Mouse (Mus musculus): ENCODE measurements at regions not wholly inside any gene's neighbourhood (a gene's known extent, or its start where the extent isn't known, plus 50 kb on each side); places are given as distances from the start of the nearest gene placed in this dataset.

DNA sequence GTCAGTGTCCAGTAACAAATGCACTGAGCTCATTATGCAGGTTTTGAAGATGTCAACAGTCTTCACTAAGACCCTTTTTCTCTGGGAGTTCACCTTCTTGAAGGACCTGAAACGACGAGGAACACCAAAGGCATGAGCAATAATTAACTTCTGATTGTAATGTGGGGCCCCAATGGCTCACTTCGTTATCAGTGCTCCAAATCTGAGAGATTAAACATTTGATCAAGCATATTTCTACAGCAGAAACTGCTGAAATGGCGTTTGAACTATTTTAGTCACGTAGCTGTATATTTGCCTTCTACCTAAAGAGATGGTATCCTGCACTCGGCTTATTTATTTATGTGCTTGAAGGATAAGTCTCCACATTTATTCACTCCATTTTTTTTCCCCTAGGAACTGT, 80.6 kb downstream of the Mbip start:
- no peak for TF ChIP-seq CTCF (IDR thresholded peaks at IDR 0.05; ENCODE audit: borderline replicate concordance, control insufficient read depth, extremely low read depth, insufficient read depth, low read length, poor library complexity)
- TF ChIP-seq POLR2A (IDR thresholded peaks at IDR 0.05; ENCODE audit: control insufficient read depth, extremely low read depth, insufficient read depth, low read length, poor library complexity): no peak

Measured in thymus, adult 2 months (tissue).